Mouse (Mus musculus): ENCODE data around the gene 5330417C22Rik.

DNA sequence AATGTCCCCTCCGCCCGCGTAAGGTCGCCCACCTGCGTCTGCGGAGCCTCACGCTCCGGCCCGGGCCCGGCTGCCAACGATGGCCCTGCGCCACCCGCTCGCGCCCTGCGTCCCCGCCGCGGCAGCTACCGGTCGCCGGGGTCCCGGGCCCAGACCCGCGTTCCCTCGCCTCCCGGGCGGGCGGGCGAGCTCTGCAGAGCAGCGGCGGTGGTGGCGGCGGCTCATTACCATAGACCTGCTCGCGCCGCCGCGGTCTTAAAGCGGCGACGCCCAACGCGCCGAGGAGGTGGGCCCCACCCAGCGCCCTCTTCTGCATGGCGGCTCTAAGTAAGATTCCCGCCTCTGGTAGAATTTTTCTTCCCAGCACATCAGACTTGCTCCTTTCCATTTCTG lies 120.5 kb downstream of the 5330417C22Rik start:
- TF ChIP-seq POLR2A (IDR thresholded peaks at IDR 0.05; ENCODE audit: low read depth, low read length) (no peak), CTCF (IDR thresholded peaks at IDR 0.05; ENCODE audit: borderline replicate concordance, insufficient read depth, low read length) (no peak)
